Mouse (Mus musculus) left cerebral cortex, postnatal 10 days (tissue): ENCODE results near the gene Tram2. TPM values are rescaled to one million over a fixed set of nuclear protein-coding genes. Genes with fewer than 3 reads are reported as not detected.
A peak's percentile ranks its signal among the peaks of the same experiment; 100 is the strongest.

Source experiments
- DNase-seq, 2 experiments: peaks; one replicate each; pipeline ENCODE4 v3.0.0; 2021 to 2022; ENCODE audit warnings: low spot score in 2 of 2, mixed read lengths in 1 of 2; ENCODE audit errors: extremely low spot score in 1 of 2
- intact Hi-C: fragments of 180-260 bp; cut with DNase I; formaldehyde crosslinking; loops from one replicate; pipeline ENCODE4 v1.15.1; 2025
- total RNA-seq, 2 experiments: library from RNA; stranded (reverse); gene quantifications; 2 replicates each; pipeline ENCODE4 v1.2.3; 2021

Gene Tram2
- total RNA-seq, 2 experiments from 2014 or later = 2.5 to 2.9 TPM

GRCm38 (mm10) chr1:21033065-21033791 lies 45.8 kb downstream of the Tram2 start:
- no peak for DNase-seq
- intact Hi-C loops = no loop called here

- DNase-seq = no peak
- intact Hi-C loops = no loop called here
These were observed 47.4 kb downstream of the Tram2 start for GRCm38 (mm10) chr1:21031650-21032049.

DNA sequence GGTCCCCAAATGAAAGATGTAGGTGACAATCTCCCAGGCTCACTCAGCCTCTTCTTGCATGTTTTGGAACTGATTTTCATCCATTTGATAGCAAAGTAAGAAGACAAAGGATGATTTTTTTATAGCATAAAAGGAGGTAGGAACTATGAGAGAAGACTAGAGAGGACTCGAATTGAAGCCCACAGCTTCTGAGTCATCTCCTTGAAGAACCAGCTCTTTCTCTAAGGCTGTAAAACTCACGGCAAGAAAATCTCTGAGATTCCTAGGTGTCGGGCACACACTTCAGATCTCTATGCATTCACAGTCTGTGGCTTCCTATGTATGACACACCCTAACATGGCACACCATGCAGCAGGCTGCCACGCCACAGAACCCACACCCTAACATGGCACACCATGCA lies 50.0 kb downstream of the Tram2 start:
- intact Hi-C loops = no loop called here

DNA sequence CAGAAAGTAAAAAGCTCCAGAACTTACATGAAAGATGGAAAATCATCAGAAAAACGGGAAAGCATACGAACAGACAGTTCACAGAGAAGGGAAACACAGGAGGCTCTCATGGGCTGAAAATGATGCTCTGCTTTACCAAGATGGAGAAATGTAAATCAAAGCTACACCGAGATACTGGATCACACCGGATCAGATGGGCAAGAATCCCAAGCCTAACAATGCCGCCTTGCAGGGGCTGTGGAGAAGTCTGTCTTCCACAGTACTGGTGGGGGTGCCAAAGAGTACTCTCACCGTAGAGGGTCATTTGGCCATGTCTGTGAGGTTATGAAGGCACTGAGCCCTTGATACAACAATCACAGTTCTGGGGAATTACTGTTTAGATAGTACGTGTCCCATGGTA lies 52.5 kb downstream of the Tram2 start:
- intact Hi-C loops = no loop called here
- DNase-seq = no peak

More for the DNA sequence above, 50.0 kb downstream of the Tram2 start:
- no peak for DNase-seq

- DNase-seq = no peak
- intact Hi-C loops = no loop called here
These were observed 53.8 kb downstream of the Tram2 start for GRCm38 (mm10) chr1:21025203-21025602.

DNA sequence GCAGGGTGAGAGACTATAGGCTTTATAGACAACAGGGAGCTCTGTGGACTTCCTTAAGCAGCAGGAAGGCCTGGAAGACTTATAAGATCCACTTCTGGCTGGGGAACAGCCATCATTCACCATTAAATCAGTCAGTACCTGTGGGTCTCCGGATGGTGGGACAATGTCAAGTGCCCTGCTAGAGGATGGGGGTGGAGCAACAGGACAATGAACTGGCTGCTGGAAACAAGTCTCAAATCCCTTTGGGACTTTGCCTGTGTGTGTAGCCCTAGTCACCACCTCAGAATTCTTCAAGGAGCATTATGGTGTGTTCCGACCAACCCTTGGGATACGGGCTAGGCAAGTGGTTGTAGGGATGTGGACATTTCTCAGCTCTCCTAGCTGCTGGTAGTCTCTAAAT lies 55.9 kb downstream of the Tram2 start:
- intact Hi-C loops = no loop called here
- DNase-seq = no peak

- peak in 1 of 2 experiments; percentile 66 for DNase-seq
- intact Hi-C loops = no loop called here
These were observed 64.6 kb downstream of the Tram2 start for GRCm38 (mm10) chr1:21014463-21014862.

- intact Hi-C loops = no loop called here
- DNase-seq = no peak
These were observed 68.7 kb downstream of the Tram2 start for GRCm38 (mm10) chr1:21010282-21010800.

DNA sequence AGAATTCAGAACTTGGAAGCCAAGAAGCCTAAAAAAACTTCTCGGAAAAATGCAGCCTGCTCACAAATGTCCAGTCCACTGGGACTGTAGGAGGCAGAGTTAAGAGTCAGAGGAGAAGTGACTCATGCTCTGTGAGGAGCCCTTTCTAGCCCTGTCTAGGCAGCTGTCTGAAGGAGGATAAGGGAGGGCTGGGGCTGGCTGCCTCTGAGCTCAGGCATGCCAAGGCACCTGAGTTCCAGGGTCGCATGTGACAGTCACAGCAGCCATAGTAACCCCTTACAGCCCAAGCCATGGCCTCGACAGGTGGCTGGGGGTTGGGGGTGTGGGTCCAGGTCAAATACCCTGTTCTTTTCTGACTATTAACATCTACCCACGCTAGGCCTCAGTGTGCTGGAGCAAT lies 70.1 kb downstream of the Tram2 start:
- intact Hi-C loops = no loop called here
- no peak for DNase-seq

DNA sequence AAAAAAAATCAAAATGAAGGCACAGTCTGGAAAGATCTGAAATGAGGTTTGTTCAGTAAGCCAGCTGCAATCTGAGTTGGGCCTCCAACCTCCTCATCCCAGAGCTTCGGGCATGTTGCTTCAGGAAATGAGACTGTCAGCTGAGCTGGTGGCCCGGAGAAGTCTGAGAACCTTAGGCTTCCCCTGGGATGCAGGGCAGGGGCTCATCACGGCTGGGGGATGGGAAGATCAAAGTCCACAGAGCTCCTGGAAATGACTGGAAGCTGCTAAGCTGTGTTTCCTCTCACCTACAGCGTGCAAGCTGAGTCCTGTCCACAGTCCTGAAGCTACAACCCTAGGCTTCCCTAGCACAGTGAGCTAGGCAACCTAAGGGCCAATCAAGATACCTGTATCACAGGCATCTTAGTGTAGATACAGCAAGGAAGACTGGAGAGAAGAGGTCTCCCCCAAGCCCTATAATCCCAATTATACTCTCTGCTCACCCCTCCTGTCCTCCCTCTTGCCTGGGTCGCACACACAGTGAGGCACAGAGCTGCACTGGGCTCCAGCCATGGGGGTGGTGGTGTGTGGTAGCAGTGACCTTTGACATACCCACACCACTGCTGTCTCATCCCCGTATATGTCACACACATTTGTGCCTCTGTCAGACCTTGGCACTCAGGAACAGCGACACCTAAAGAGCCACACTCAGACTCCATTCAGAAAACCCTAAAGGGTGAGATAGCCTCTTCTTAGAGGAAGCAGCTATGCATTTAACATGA lies 70.9 kb downstream of the Tram2 start:
- DNase-seq = no peak
- intact Hi-C loops = no loop called here

DNA sequence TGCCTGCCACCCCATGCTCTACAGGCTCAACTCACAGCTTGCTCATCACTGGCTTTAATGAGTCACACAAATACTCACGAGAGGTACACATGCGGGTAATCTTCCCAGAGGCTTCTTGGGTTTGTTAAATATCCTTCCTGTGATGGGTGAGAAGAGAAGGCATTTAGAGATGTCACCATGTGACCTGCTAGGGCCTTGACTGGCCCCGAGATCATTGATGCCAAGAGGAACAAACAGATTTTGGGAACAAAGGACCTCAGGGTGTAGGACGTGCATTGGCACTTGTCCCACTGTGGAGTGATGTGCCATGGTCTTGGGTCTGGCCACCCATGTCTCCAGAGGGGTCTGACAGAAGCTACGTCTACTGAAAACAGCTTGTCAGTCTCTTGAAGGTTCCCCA lies 72.3 kb downstream of the Tram2 start:
- no peak for DNase-seq
- intact Hi-C loops = no loop called here

- intact Hi-C loops = no loop called here
- DNase-seq = no peak
These were observed 74.4 kb downstream of the Tram2 start for GRCm38 (mm10) chr1:21004596-21004995.

GRCm38 (mm10) chr1:21002246-21003142 lies 76.5 kb downstream of the Tram2 start:
- peak; percentile 26 to 36 for DNase-seq
- intact Hi-C loops = no loop called here

- intact Hi-C loops = no loop called here
- no peak for DNase-seq
These were observed 81.1 kb downstream of the Tram2 start for GRCm38 (mm10) chr1:20997881-20998389.

- intact Hi-C loops = no loop called here
- DNase-seq = no peak
These were observed 81.7 kb downstream of the Tram2 start for GRCm38 (mm10) chr1:20997328-20997689.

DNA sequence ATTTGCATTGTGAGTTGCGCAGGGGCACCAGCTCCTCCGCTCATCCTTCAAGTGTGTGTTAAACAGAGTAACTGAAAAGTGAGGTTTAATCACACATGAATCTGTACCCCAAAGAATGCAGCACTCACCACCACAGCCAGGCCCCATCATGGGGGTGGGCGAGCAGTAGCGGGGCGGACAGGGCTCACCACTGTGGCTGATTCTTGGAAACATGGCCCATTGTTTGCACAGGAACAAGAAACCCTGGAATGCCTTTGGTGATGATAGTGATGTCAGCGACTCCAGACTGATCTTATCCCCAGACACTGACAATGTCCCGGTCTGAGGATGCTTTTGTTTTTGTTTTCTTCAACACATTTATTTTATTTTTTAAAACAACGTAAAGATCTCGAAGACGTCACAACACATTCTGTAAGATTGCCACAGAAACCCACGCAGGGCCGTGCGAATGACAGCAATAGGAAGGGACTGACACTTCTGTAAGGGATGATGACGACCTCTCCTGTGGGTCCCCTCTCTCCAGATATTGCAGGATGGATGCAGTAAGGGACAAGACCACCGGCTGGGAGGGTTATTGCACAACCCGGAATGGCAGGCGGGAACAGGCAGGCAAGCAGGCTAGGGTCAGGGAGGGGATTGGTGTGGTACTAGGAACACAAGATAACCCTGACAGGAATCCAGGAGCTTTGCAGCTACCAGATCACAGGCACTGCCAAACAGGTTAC lies 82.3 kb downstream of the Tram2 start:
- DNase-seq = no peak
- intact Hi-C loops = no loop called here

- intact Hi-C loops = no loop called here
- DNase-seq = peak in 1 of 2 experiments; percentile 46
These were observed 83.6 kb downstream of the Tram2 start for GRCm38 (mm10) chr1:20995331-20995986.

GRCm38 (mm10) chr1:20994338-20994737 lies 84.7 kb downstream of the Tram2 start:
- intact Hi-C loops = no loop called here
- DNase-seq = no peak
